Mouse (Mus musculus) heart, embryonic 11.5 days (tissue): ENCODE measurements around the gene Relb. TPM values are rescaled to one million over a fixed set of nuclear protein-coding genes. Genes with fewer than 3 reads are reported as not detected.

Experiments used
- ATAC-seq: fragments of 200-750 bp; cut with Nextera tagmentation; replicated peaks from 2 replicates; pipeline ENCODE4 v1.8.0; 2017; ENCODE audit warnings: moderate library complexity; ENCODE audit not compliant: insufficient number of reproducible peaks, low FRiP score, low TSS enrichment
- H3K27ac ChIP-seq: fragments of 300-500 bp; sonication (generic); 2 replicates; pipeline ENCODE4 v1.5.1; 2014; ENCODE audit warnings: mild to moderate bottlenecking, low read depth, low read length
- H3K27me3 ChIP-seq: fragments of 300-500 bp; sonication (generic); 2 replicates; pipeline ENCODE4 v1.6.1; 2014; ENCODE audit warnings: mild to moderate bottlenecking, low read length, mixed read lengths; ENCODE audit not compliant: control insufficient read depth, insufficient read depth
- H3K36me3 ChIP-seq: fragments of 300-500 bp; sonication (generic); 2 replicates; pipeline ENCODE4 v1.6.1; 2014; ENCODE audit warnings: mild to moderate bottlenecking, low read length, moderate library complexity, mixed read lengths; ENCODE audit not compliant: control insufficient read depth, insufficient read depth
- H3K4me1 ChIP-seq: fragments of 300-500 bp; sonication (generic); 2 replicates; pipeline ENCODE4 v1.6.1; 2014; ENCODE audit warnings: low read length; ENCODE audit not compliant: control insufficient read depth, insufficient read depth
- H3K4me2 ChIP-seq: fragments of 300-500 bp; sonication (generic); 2 replicates; pipeline ENCODE4 v1.6.1; 2014; ENCODE audit warnings: mild to moderate bottlenecking, moderate library complexity
- H3K4me3 ChIP-seq: fragments of 300-500 bp; sonication (generic); 2 replicates; pipeline ENCODE4 v1.5.1; 2014; ENCODE audit warnings: low read depth, low read length
- H3K9ac ChIP-seq: fragments of 300-500 bp; sonication (generic); 2 replicates; pipeline ENCODE4 v1.6.1; 2014; ENCODE audit warnings: mild to moderate bottlenecking, low read depth, low read length, moderate library complexity
- H3K9me3 ChIP-seq: fragments of 300-500 bp; sonication (generic); replicated peaks from 2 replicates; pipeline ENCODE4 v1.6.1; 2016; ENCODE audit warnings: low read length; ENCODE audit not compliant: control insufficient read depth
- WGBS: fragments of 180-500 bp; shearing (Covaris S2); extraction: QIAGEN DNeasy Blood & Tissue Kit; methylation state at CpG from one replicate; pipeline ENCODE4 v1.1.7; 2014; ENCODE audit not compliant: insufficient replicate concordance; 5-methylcytosine and 5-hydroxymethylcytosine counted together
- polyA plus RNA-seq: library from polyadenylated mRNA; unstranded; fragments of >200 nt; fragmentation: Nextera tagmentation; extraction: Ambion mirVana; gene quantifications from 2 replicates; pipeline ENCODE4 v1.2.1, GENCODE M21; 2014

Relb gene
- polyA plus RNA-seq, 1 experiment from 2014 or later: 3.7 TPM

- peak overlapping the region; percentile 85 for H3K4me3 ChIP-seq
- peaks cover 27% of the 10 kb centered on the region for H3K27me3 ChIP-seq
- peak overlapping the region; percentile 88 for H3K9ac ChIP-seq
- ATAC-seq: peak; percentile 80
- H3K27ac ChIP-seq: peak overlapping the region; percentile 92
- peak overlapping the region; percentile 68 for H3K4me2 ChIP-seq
- H3K36me3 ChIP-seq: peaks cover 11% of the 10 kb centered on the region
- WGBS: 1% methylated on average over 53 of the region's 53 CpGs
- H3K4me1 ChIP-seq: peaks cover 21% of the 10 kb centered on the region
- no peaks in the 10 kb centered on the region for H3K9me3 ChIP-seq
These were observed 56.1 kb downstream of the Relb start for GRCm38 (mm10) chr7:19572926-19573775.

GRCm38 (mm10) chr7:19569647-19570046 is 59.6 kb downstream of the Relb start:
- 78% methylated on average over 3 of the region's 3 CpGs for WGBS
- Histone ChIP-seq H3K27ac (no peak overlapping the region), H3K9me3 (no peaks in the 10 kb centered on the region), H3K4me1 (peaks cover 12% of the 10 kb centered on the region), H3K4me2 (no peak overlapping the region), H3K27me3 (no peaks in the 10 kb centered on the region; the same call in 1 of the 2 replicates), H3K36me3 (peaks cover 24% of the 10 kb centered on the region), H3K9ac (no peak overlapping the region), H3K4me3 (no peak overlapping the region)
- ATAC-seq: no peak

GRCm38 (mm10) chr7:19567426-19567825 is 61.8 kb downstream of the Relb start:
- WGBS: 88% methylated on average over 8 of the region's 8 CpGs
- Histone ChIP-seq H3K4me3 (no peak overlapping the region), H3K4me1 (peaks cover 16% of the 10 kb centered on the region), H3K36me3 (peaks cover 30% of the 10 kb centered on the region), H3K27ac (no peak overlapping the region), H3K9me3 (peaks cover 3% of the 10 kb centered on the region; the same call in 1 of the 2 replicates), H3K9ac (no peak overlapping the region), H3K27me3 (no peaks in the 10 kb centered on the region), H3K4me2 (no peak overlapping the region)
- ATAC-seq: no peak

GRCm38 (mm10) chr7:19565803-19566202 is 63.4 kb downstream of the Relb start:
- no peak overlapping the region for H3K4me2 ChIP-seq
- 94% methylated on average over 2 of the region's 2 CpGs for WGBS
- no peaks in the 10 kb centered on the region for H3K27me3 ChIP-seq
- no peak overlapping the region for H3K27ac ChIP-seq
- H3K36me3 ChIP-seq: peaks cover 30% of the 10 kb centered on the region
- no peak overlapping the region for H3K4me3 ChIP-seq
- no peak overlapping the region for H3K9ac ChIP-seq
- H3K4me1 ChIP-seq: peaks cover 11% of the 10 kb centered on the region
- peaks cover 3% of the 10 kb centered on the region; the same call in 1 of the 2 replicates for H3K9me3 ChIP-seq
- no peak for ATAC-seq

GRCm38 (mm10) chr7:19564455-19564854 is 64.8 kb downstream of the Relb start:
- no peak for ATAC-seq
- H3K9ac ChIP-seq: no peak overlapping the region
- peaks cover 25% of the 10 kb centered on the region for H3K36me3 ChIP-seq

GRCm38 (mm10) chr7:19563884-19564283 is 65.4 kb downstream of the Relb start:
- H3K4me3 ChIP-seq: no peak overlapping the region
- no peaks in the 10 kb centered on the region for H3K27me3 ChIP-seq
- H3K9me3 ChIP-seq: peaks cover 3% of the 10 kb centered on the region; the same call in 1 of the 2 replicates
- no peak for ATAC-seq
- peak overlapping the region; percentile 100; the same call in 1 of the 2 replicates for H3K4me2 ChIP-seq
- H3K9ac ChIP-seq: no peak overlapping the region
- H3K4me1 ChIP-seq: peaks cover 29% of the 10 kb centered on the region
- 66% methylated on average over 3 of the region's 3 CpGs for WGBS
- H3K36me3 ChIP-seq: peaks cover 24% of the 10 kb centered on the region
- peak overlapping the region; percentile 64 for H3K27ac ChIP-seq

More at GRCm38 (mm10) chr7:19564455-19564854, 64.8 kb downstream of the Relb start:
- no peaks in the 10 kb centered on the region for H3K27me3 ChIP-seq
- H3K9me3 ChIP-seq: peaks cover 3% of the 10 kb centered on the region; the same call in 1 of the 2 replicates
- H3K4me2 ChIP-seq: no peak overlapping the region
- no peak overlapping the region for H3K4me3 ChIP-seq
- peaks cover 24% of the 10 kb centered on the region for H3K4me1 ChIP-seq
- WGBS: 87% methylated on average over 4 of the region's 4 CpGs
- H3K27ac ChIP-seq: peak overlapping the region; percentile 62; the same call in 1 of the 2 replicates

GRCm38 (mm10) chr7:19562643-19563410 is 66.4 kb downstream of the Relb start, which contains the start of gene Ppp1r37:
Gene Ppp1r37 (minus strand): TSS chr7:19563076.
- ATAC-seq: no peak
- Histone ChIP-seq H3K9me3 (peaks cover 3% of the 10 kb centered on the region; the same call in 1 of the 2 replicates), H3K4me1 (peaks cover 36% of the 10 kb centered on the region), H3K36me3 (peaks cover 19% of the 10 kb centered on the region), H3K27me3 (no peaks in the 10 kb centered on the region), H3K27ac (peak within 1 kb of the TSS; percentile 94), H3K9ac (peak within 1 kb of the TSS; percentile 96), H3K4me2 (peak within 1 kb of the TSS; percentile 100), H3K4me3 (peak within 1 kb of the TSS; percentile 97)
- WGBS: 2% methylated on average over 19 of the region's 19 CpGs
